Mouse (Mus musculus) megakaryocyte-erythroid progenitor cell, adult 5 weeks (primary cell): Measurements from ENCODE around the gene Col11a1. TPM values are rescaled to one million over a fixed set of nuclear protein-coding genes. Genes with fewer than 3 reads are reported as not detected.

Experiments used
- polyA plus RNA-seq: library from polyadenylated mRNA; stranded (reverse); fragments of >175 nt; gene quantifications from 2 replicates; pipeline ENCODE4 v1.2.3, GENCODE M21; 2012

Col11a1 gene
- 0.04 TPM in 1 of 2 replicates, not detected in the other for polyA plus RNA-seq

DNA sequence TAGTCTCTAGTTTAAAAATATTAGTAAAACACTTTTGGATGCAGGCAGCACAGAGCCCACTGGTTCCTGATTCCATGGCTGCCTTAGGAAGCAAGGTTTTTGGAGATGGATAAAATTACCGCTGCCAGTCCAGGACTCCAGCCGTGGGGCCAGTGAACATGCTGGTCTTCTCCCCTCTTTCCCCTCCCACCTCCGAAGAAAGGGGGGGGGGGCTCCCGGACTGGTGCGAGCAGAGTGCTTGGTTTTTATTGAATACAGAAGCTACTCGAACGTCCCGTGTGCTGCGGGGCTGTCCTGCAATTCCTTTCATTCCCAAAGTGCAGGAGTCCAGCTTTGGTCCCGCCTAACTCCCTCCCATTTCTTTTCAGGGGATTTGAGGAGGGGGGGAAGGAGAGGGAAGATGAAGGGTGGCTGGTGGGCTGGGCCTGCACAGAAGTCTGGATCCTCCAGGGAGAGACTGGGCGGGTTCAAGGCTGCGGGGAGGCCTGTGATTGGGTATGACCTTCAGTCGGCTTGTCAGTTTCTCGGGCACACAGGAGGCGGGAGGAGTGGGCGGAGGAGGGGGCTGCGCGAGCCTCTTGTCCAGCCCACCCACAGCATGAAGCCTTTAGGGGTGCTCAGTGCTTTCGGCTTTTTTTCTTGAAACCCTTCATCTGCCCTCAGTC is at the start of gene Col11a1:
Gene Col11a1 (plus strand): TSS at position 570 of the 665 bp plus-strand sequence.

